Mouse (Mus musculus) cerebellum, adult 9-10 months (tissue): ENCODE measurements around the gene Fibp.

Experiments used
- DNase-seq: peaks from one replicate; pipeline ENCODE4 v3.0.0; 2022

The Fibp gene

GRCm38 (mm10) chr19:5466916-5467500, 6.6 kb downstream of the Fibp start:
- DNase-seq = no peak

GRCm38 (mm10) chr19:5468374-5468773, 8.0 kb downstream of the Fibp start, which contains the start of gene Ctsw:
Gene Ctsw (minus strand): TSS chr19:5468507.
- no peak for DNase-seq

GRCm38 (mm10) chr19:5471846-5472245, 11.4 kb downstream of the Fibp start:
- DNase-seq = no peak

- DNase-seq = no peak
These were observed 12.4 kb downstream of the Fibp start for GRCm38 (mm10) chr19:5472857-5473256.

- DNase-seq = peak; percentile 74
These were observed 13.3 kb downstream of the Fibp start, which contains the start of gene Efemp2 for GRCm38 (mm10) chr19:5473720-5474119. Gene Efemp2 (plus strand): TSS chr19:5473954.

- DNase-seq = peak; percentile 58
These were observed 14.1 kb downstream of the Fibp start for GRCm38 (mm10) chr19:5474281-5475068.

GRCm38 (mm10) chr19:5475069-5475714, 14.8 kb downstream of the Fibp start:
- DNase-seq = peak; percentile 69

GRCm38 (mm10) chr19:5477004-5477667, 16.7 kb downstream of the Fibp start:
- DNase-seq = peak; percentile 63

- DNase-seq = peak; percentile 48
These were observed 17.4 kb downstream of the Fibp start for GRCm38 (mm10) chr19:5477668-5478300.

GRCm38 (mm10) chr19:5480016-5480415, 19.6 kb downstream of the Fibp start:
- DNase-seq = no peak

- peak; percentile 39 for DNase-seq
These were observed 21.0 kb downstream of the Fibp start for GRCm38 (mm10) chr19:5481398-5481797.

GRCm38 (mm10) chr19:5483386-5484359, 23.3 kb downstream of the Fibp start:
- DNase-seq = peak; percentile 63

- peak; percentile 54 for DNase-seq
These were observed 24.1 kb downstream of the Fibp start for GRCm38 (mm10) chr19:5484496-5484895.

GRCm38 (mm10) chr19:5485371-5485770, 25.0 kb downstream of the Fibp start:
- no peak for DNase-seq

GRCm38 (mm10) chr19:5485821-5486220, 25.4 kb downstream of the Fibp start:
- peak; percentile 93 for DNase-seq

GRCm38 (mm10) chr19:5486286-5486685, 25.9 kb downstream of the Fibp start:
- peak; percentile 88 for DNase-seq

- DNase-seq = no peak
These were observed 26.4 kb downstream of the Fibp start for GRCm38 (mm10) chr19:5486771-5487170.

GRCm38 (mm10) chr19:5487768-5488550, 27.5 kb downstream of the Fibp start, which contains the start of gene Mus81:
Gene Mus81 (minus strand): TSS chr19:5488402.
- DNase-seq = peak; percentile 98

GRCm38 (mm10) chr19:5488878-5489571, 28.6 kb downstream of the Fibp start:
- DNase-seq = peak; percentile 96

- peak; percentile 68 for DNase-seq
These were observed 29.3 kb downstream of the Fibp start for GRCm38 (mm10) chr19:5489721-5490120.
